Mouse (Mus musculus) kidney, adult 10 weeks (tissue): ENCODE measurements around the gene Pnrc2. TPM values are rescaled to one million over a fixed set of nuclear protein-coding genes. Genes with fewer than 3 reads are reported as not detected.

Source experiments
- polyA plus RNA-seq: library from polyadenylated mRNA; stranded (reverse); fragments of 350-450 nt; fragmentation: Illumina TruSeq; extraction: RNeasy Lipid Tissue Mini Kit (QIAGEN cat#74804); gene quantifications from one replicate; pipeline ENCODE4 v1.2.3, GENCODE M21; 2014; ENCODE audit warnings: low read depth, low replicate concordance

Pnrc2 gene
- 303 TPM for polyA plus RNA-seq

GRCm38 (mm10) chr4:135873526-135874202, at the start of gene Pnrc2:
TSS of gene Pnrc2 (minus strand) at chr4:135873850.

GRCm38 (mm10) chr4:135920304-135921241, 46.9 kb upstream of the Pnrc2 start, which contains the start of gene Fuca1:
TSS of gene Fuca1 (plus strand) at chr4:135920735.

GRCm38 (mm10) chr4:135895071-135895571, 21.5 kb upstream of the Pnrc2 start, which contains the start of gene Cnr2:
TSS of gene Cnr2 (plus strand) at chr4:135895394.

GRCm38 (mm10) chr4:135855536-135856222, 18.0 kb downstream of the Pnrc2 start, which contains the start of gene Srsf10:
TSS of gene Srsf10 (plus strand) at chr4:135855747.

Other genes with a start within 250 kb of the Pnrc2 start
- 0.69 TPM for gene Ifnlr1, start 187.6 kb downstream of the Pnrc2 start, polyA plus RNA-seq
- gene Il22ra1, start 145.7 kb downstream of the Pnrc2 start, polyA plus RNA-seq = 0.32 TPM
- gene Myom3, start 114.1 kb downstream of the Pnrc2 start, polyA plus RNA-seq = 0.16 TPM
- gene Srsf10, start 18.1 kb downstream of the Pnrc2 start, polyA plus RNA-seq = 166 TPM
- 0.49 TPM for gene Cnr2, start 21.5 kb upstream of the Pnrc2 start, polyA plus RNA-seq
- gene Fuca1, start 46.9 kb upstream of the Pnrc2 start, polyA plus RNA-seq = 27.0 TPM
- gene Hmgcl, start 72.6 kb upstream of the Pnrc2 start, polyA plus RNA-seq = 23.5 TPM
- gene Gale, start 89.9 kb upstream of the Pnrc2 start, polyA plus RNA-seq = not detected
- gene Lypla2, start 98.8 kb upstream of the Pnrc2 start, polyA plus RNA-seq = 0.49 TPM
- gene Pithd1, start 113.4 kb upstream of the Pnrc2 start, polyA plus RNA-seq = 23.6 TPM
- gene Eloa, start 147.9 kb upstream of the Pnrc2 start, polyA plus RNA-seq = 17.1 TPM
- gene Rpl11, start 179.6 kb upstream of the Pnrc2 start, polyA plus RNA-seq = 235 TPM